Mouse (Mus musculus) lung, adult 2 months (tissue): Measurements from ENCODE around the gene Drosha. TPM values are rescaled to one million over a fixed set of nuclear protein-coding genes. Genes with fewer than 3 reads are reported as not detected.

Experiments
- DNase-seq: peaks from one replicate; pipeline ENCODE4 v3.0.0; 2022
- H3K4me1 ChIP-seq: fragments of 200-500 bp; 2 replicates; pipeline ENCODE4 v1.6.1; 2011; ENCODE audit warnings: low read length; ENCODE audit not compliant: control insufficient read depth, insufficient read depth
- H3K4me3 ChIP-seq: fragments of 200-500 bp; replicated peaks from 2 replicates; pipeline ENCODE3; 2011; ENCODE audit warnings: low read depth, mild to moderate bottlenecking, control low read depth, low read length; ENCODE audit errors: extremely low read depth
- CTCF ChIP-seq: fragments of 200-500 bp; IDR thresholded peaks from 2 replicates; pipeline ENCODE4 v1.5.1; 2011; ENCODE audit warnings: mild to moderate bottlenecking, low read length, control low read depth; ENCODE audit not compliant: insufficient read depth
- POLR2A ChIP-seq: fragments of 200-500 bp; IDR thresholded peaks from 2 replicates; pipeline ENCODE4 v1.6.1; 2011; ENCODE audit warnings: low read depth, mild to moderate bottlenecking, control low read depth, low read length, borderline replicate concordance; ENCODE audit errors: extremely low read depth
- WGBS: fragments of 180-500 bp; shearing (Covaris S2); methylation state at CpG from one replicate; pipeline ENCODE4 v1.1.7; 2018; 5-methylcytosine and 5-hydroxymethylcytosine counted together
- polyA plus RNA-seq: library from polyadenylated mRNA; depleted of rRNA; stranded (reverse); fragments of >200 nt; gene quantifications from 2 replicates; pipeline ENCODE4 v1.2.3, GENCODE M21; 2012

Gene Drosha
- polyA plus RNA-seq, 1 experiment, result 12.4 TPM

DNA sequence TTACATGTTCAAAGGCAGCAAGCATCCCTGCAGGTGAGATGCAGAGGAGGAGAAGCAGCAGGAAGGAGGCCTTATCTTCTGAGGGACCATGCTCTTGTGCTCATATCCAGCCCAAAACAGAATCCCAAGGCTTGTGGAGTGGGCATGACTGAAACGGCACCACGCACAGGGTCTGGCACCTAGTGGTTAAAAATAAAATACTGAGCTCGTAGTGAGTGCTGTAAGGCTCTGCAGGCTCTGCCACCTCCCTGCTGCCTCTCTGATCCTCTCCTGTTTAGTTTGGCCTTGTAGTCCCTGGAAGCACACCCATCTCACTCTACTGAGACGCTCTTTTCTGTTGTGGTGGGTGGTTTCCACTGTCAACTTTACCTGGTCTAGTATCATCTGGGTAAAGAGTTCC is 52.3 kb downstream of the Drosha start:
- TF ChIP-seq CTCF (no peak), POLR2A (no peak)
- Histone ChIP-seq H3K4me3 (no peak overlapping the region), H3K4me1 (no peaks in the 10 kb centered on the region)
- DNase-seq, result no peak
- 94% methylated on average over 4 of the region's 4 CpGs for WGBS

DNA sequence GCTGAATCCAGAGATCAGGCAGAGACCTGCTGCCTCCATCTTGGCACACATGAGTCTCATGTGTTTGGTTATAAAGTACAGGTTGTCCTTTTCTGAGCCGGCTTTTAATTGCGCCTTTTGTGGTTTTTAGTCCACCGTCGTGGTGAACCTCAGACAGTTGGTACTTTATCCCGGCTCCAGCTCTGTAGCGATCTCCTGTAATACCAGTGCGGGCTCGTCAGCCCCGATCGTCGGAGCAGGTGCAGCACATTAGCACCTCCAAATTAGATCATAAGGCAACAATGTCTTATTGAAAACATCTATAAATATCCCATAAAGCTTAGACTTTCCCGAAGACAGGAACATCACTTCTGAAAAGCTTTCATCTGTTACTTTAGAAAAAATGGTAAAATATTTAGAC is 53.3 kb downstream of the Drosha start:
- WGBS, result 86% methylated on average over 12 of the region's 12 CpGs
- Histone ChIP-seq H3K4me3 (no peak overlapping the region), H3K4me1 (no peaks in the 10 kb centered on the region)
- no peak for TF ChIP-seq CTCF
- no peak for TF ChIP-seq POLR2A
- DNase-seq, result no peak

DNA sequence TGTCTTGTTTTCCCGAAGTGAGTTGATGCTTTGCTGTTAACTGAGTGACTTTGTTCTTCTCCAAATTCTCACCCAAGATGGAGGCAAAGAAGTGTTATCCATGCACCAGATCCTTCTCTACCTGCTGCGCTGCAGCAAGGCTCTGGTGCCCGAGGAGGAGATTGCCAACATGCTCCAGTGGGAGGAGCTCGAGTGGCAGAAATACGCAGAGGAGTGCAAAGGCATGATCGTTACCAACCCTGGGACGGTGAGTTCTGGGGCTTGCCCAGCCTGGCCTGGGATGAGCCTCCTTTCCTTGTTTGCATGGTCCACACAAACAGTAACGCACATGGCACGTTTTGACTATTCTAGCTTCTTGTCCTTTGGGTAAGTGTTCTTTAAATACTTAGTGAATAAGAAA is 54.0 kb downstream of the Drosha start:
- WGBS, result 85% methylated on average over 9 of the region's 9 CpGs
- Histone ChIP-seq H3K4me3 (no peak overlapping the region), H3K4me1 (no peaks in the 10 kb centered on the region)
- DNase-seq, result no peak
- TF ChIP-seq POLR2A, result no peak
- TF ChIP-seq CTCF, result no peak

DNA sequence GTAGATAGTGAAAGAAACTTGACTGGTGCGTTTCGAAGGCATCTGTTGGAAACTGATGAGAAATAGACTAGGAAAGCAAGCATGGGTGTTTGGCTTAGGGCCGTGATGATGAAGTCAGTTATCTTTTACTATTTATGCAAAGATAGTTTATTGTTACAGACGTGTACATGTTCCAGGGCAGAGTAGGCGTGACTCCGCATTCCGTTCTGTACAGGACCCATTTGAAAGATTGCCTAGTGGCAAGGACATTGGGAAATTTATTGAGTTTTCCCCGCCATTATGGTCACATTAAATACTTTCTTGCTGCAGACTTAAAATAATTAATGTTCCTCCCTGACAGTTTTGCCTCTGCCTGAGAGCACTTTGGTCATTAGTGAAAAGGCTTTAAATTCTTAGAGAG is 55.3 kb downstream of the Drosha start:
- H3K4me3 ChIP-seq, result no peak overlapping the region
- H3K4me1 ChIP-seq, result no peaks in the 10 kb centered on the region
- 89% methylated on average over 8 of the region's 8 CpGs for WGBS
- TF ChIP-seq POLR2A, result no peak
- no peak for TF ChIP-seq CTCF
- no peak for DNase-seq

DNA sequence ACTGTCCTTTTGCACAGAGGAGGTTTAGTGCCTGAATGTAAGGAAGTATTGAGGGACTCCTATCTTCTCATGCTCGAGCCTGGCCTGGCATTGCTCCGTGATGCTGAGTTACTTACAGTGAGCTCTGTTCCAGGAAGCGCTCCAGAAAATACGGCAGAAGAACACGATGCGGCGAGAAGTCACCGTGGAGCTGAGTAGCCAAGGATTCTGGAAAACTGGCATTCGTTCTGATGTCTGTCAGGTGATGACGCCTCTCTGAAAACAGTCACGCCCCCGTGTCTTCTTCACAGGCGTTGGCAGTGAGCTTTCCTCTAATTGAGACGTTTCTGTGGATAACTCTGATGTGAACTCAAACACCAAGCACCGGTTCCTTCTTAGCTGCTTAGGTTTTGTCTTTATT is 60.2 kb downstream of the Drosha start:
- no peak for TF ChIP-seq CTCF
- TF ChIP-seq POLR2A, result no peak
- WGBS, result 89% methylated on average over 15 of the region's 15 CpGs

DNA sequence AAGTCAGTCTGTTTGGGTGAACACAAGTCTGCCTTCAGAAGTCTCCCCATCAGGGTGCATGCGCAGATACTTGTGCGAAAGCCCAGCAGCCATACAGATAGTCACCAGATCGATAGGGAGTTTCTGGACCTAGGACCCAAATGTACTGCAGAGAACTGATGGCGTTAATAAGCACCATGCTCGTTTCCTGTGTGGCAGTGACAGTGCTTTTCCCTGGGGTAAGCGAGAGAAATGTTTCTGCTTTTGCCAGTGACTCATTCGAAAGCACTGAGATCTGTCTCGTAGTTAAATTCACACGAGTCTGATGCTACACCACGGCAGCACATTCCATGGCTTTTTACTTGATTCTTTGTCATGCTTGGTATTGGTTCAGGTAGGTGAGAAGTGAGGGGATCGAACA is 60.7 kb downstream of the Drosha start:
- no peak for DNase-seq
- no peaks in the 10 kb centered on the region for H3K4me1 ChIP-seq
- no peak overlapping the region for H3K4me3 ChIP-seq
- no peak for TF ChIP-seq POLR2A
- no peak for TF ChIP-seq CTCF
- WGBS, result 96% methylated on average over 11 of the region's 11 CpGs

More for the DNA sequence above, 60.2 kb downstream of the Drosha start:
- Histone ChIP-seq H3K4me1 (no peaks in the 10 kb centered on the region), H3K4me3 (no peak overlapping the region)
- DNase-seq, result no peak

DNA sequence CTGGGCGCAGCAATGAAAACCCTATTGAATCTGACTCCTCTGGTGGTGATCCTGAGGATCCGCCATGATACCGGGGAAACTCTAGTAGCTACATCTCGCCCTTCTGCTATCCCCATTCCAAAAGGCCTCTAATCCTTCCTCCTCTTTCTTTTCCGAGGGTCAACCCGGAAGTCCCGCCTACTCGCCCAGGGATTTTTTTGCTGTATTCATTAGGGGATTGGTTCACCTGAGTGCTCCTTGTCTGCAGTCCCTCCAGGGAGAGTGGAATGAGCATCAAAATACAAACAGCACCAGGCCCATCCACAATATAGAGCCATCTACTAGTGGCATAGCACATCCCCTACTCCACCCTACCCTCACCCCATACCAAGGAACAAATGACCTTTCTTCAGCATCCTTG is 62.6 kb downstream of the Drosha start:
- no peaks in the 10 kb centered on the region for H3K4me1 ChIP-seq
- no peak for DNase-seq
- TF ChIP-seq POLR2A (no peak), CTCF (no peak)
- WGBS, result 97% methylated on average over 8 of the region's 8 CpGs
- H3K4me3 ChIP-seq, result no peak overlapping the region

DNA sequence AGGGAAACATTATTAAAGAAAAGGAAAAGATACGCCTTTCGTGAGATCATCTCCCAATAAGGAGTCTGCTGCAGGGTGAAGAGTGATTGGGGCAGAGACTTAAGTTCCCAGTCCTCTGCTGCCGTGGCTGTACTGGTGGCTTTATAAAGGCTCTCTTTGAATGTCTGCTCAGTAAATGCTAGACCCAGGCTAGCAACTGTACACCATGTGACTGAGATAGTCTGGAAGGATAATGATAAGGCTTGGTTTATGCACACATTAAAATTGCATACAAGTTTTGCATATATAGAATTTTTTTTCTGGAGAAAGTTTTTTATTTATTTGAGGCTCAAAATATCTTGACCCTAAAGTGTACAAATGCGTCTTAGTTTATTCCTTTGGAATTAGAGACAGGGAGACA is 63.7 kb downstream of the Drosha start:
- TF ChIP-seq CTCF (no peak), POLR2A (no peak)
- Histone ChIP-seq H3K4me3 (no peak overlapping the region), H3K4me1 (no peaks in the 10 kb centered on the region)
- 89% methylated on average over 4 of the region's 4 CpGs for WGBS
- no peak for DNase-seq

DNA sequence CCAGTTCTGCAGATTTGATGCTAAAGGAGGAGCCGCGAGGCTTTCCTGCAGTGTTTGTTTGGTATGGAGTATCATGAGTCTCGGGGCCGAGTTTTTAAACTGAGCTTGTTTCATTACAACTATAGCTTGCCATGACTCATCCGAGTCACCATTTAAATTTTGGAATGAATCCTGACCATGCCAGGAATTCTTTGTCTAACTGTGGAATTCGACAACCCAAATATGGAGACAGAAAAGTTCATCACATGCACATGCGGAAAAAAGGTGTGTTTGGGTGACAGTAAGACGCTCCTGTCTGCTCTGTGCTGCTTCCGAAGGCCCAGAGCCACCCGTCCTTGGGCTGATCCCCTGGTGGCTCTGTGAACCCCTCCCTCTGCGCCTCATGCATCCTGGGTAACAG is 65.3 kb downstream of the Drosha start:
- 91% methylated on average over 11 of the region's 11 CpGs for WGBS
- TF ChIP-seq CTCF (no peak), POLR2A (no peak)
- Histone ChIP-seq H3K4me1 (no peaks in the 10 kb centered on the region), H3K4me3 (no peak overlapping the region)
- DNase-seq, result no peak

DNA sequence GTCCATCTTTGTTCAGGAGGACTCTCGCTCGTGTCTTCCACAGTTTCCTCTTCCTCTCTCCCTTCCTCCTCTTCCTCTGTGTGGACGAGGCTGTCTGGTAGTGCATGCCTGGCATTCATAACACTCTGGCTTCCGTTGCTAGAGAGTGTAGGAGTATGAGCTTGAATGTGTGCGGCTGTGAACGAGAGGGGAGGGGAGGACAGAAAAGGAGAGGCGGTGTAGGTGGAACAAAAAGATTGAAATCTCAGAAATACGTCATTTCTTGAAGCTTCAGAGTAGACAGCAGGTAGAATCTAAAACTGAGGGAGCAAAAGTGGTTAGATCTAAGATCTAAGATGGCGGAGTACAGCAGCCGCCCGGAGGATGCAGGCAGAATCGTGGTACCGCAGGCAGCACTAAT is 70.8 kb downstream of the Drosha start:
- no peak for DNase-seq
- no peak for TF ChIP-seq CTCF
- TF ChIP-seq POLR2A, result no peak
- Histone ChIP-seq H3K4me3 (no peak overlapping the region), H3K4me1 (no peaks in the 10 kb centered on the region)
- 90% methylated on average over 13 of the region's 13 CpGs for WGBS
